Mouse (Mus musculus): ENCODE data around the gene Zfp319.

DNA sequence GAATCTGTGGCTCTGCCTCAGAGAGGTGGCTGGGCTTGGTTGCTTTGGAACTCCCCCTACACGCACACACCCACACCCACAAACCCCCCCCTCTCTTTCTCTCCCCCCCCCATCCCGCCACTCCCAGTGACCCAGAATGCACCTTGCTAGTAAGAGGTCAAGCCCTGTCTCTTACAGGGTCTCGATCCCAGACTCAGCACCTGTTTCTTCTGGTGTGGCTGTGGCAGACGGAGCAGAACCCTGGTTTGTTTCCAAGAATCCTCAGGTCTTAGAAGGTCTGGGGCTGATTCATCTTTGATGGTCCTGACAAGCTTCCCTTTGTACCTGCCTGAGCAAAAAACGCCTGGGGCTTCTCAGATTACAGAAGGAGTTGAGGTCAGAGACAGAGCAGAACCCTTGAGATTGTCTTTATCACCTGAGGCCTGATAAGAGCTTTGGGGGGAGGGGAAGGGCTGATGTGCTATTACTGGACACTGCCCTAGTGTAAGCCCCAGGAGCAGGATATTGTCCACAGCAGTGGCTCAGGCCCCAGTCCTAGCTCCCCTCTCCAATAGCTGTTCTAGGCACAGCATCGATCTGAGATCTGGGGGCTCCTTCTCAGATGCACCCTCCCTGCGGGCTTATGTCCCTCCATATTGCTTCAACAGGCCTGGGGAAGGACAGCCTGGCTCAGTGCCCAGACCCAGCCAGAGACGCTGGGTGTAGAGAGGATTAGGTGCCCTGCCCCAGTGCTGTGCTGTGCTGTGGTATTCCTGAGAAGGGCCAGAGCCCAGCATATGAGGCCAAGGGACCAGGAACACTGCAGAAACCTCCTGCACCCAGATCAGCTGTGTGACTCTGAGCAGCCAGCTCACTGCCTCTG is 27.0 kb upstream of the Zfp319 start:
- no peak for TF ChIP-seq CTCF (IDR thresholded peaks at IDR 0.05; ENCODE audit: low read depth)
- TF ChIP-seq EP300 (IDR thresholded peaks at IDR 0.05; ENCODE audit: low read depth) = no peak
